Mouse (Mus musculus) monocyte, adult 5-6 weeks (primary cell): ENCODE measurements around the gene Ppil1. TPM values are rescaled to one million over a fixed set of nuclear protein-coding genes. Genes with fewer than 3 reads are reported as not detected.
"Not testable (repeated sequence)": the region's sequence is repeated elsewhere in the genome, so short reads cannot be mapped to it uniquely, and the experiment has no call there.

Experiments used
- ATAC-seq: fragments of 153-309, 156-312 bp; replicated peaks from 2 replicates; pipeline ENCODE4 v1.8.0; 2017; ENCODE audit warnings: mild to moderate bottlenecking; ENCODE audit not compliant: low TSS enrichment, insufficient number of reproducible peaks, severe bottlenecking, poor library complexity, low FRiP score
- total RNA-seq: library from RNA; stranded (forward); fragments of 200-1000, 200-491, 200-594 nt; gene quantifications from 3 replicates; pipeline ENCODE4 v1.2.3, GENCODE M21; 2017

Gene Ppil1
- total RNA-seq, 1 experiment from 2014 or later = 12.7 TPM

GRCm38 (mm10) chr17:29291793-29292192 lies 27.8 kb upstream of the Ppil1 start:
- ATAC-seq = no peak

GRCm38 (mm10) chr17:29282216-29282952 lies 18.4 kb upstream of the Ppil1 start:
- ATAC-seq = no peak

GRCm38 (mm10) chr17:29281541-29281940 lies 17.6 kb upstream of the Ppil1 start:
- no peak for ATAC-seq

DNA sequence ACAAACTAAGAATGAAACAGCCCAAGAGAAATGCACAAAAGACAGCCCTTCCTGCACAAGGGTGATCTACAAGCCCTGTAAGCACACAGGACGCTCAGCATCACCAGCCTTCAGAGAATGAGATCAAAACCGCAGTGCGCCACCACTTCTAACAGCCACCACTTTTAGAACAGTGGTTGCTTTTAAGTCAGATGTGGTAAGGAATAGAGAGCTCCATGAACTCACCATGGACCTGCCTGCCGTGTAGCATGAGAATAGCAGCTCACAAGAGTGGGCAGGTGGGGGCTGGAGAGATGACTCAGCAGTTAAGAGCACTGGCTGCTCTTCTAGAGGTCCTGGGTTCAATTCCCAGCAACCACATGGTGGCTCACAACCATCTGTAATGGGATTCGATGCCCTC lies 16.4 kb upstream of the Ppil1 start:
- no peak for ATAC-seq

- no peak for ATAC-seq
Measured at GRCm38 (mm10) chr17:29273889-29274288, 9.9 kb upstream of the Ppil1 start.

GRCm38 (mm10) chr17:29273156-29273555 lies 9.2 kb upstream of the Ppil1 start:
- no peak for ATAC-seq

GRCm38 (mm10) chr17:29270148-29270698 lies 6.2 kb upstream of the Ppil1 start:
- ATAC-seq = no peak

- no peak for ATAC-seq
Measured at GRCm38 (mm10) chr17:29269349-29269706, 5.3 kb upstream of the Ppil1 start.

DNA sequence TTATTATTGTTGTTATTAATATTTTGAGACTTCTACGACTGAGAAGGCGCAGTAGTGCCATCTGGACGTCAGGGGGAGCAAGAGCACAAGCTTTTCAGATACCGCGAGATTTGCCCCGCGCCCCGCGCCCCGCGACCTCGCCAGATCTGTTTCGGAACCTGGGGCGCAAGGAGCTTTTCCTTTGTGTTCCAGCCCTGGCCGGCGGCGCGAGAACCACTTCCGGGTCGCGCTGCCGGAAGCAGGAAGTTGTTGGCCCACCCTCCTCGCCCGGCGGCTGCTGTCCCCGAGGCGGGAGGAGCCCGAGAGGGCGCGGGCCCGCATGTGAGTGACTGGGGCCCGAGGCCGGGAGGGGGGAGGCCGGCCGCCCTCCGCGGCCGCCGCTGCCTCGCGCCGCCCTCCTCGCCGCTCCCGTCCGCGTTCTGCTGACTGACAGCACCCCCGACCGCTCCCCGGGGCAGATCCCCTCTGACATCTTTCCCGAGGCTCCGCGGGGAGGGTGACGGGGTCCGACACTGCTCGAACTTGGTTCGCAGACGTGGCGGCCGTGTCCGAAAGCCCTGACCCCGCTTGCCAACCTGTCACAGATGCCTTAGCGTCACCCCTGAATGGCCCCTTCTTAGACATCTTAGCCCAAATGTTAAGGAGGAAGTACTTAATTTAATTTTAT lies 4.8 kb upstream of the Ppil1 start, which contains the start of gene BC004004:
Gene BC004004 (plus strand): TSS at position 107 of the 667 bp plus-strand sequence.
- ATAC-seq = peak; percentile 90

- ATAC-seq = no peak
Measured at GRCm38 (mm10) chr17:29267931-29268681, 4.1 kb upstream of the Ppil1 start.

DNA sequence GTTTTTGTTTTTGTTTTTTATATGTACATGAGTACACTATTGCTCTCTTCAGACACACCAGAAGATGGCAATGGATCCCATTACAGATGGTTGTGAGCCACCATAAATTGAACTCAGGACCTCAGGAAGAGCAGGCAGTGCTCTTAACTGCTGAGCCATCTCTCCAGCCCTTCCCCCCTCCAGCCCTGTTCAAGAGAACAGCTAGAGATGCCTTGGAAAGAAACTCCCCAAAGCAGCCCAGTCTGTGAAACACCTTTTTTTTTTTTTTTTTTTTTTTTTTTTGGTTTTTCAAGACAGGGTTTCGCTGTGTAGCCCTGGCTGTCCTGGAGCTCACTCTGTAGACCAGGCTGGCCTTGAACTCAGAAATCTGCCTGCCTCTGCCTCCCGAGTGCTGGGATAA lies 3.1 kb upstream of the Ppil1 start:
- ATAC-seq = not testable (repeated sequence)

GRCm38 (mm10) chr17:29264760-29265159 lies 774 bp upstream of the Ppil1 start:
- ATAC-seq = no peak

- ATAC-seq = no peak
Measured at GRCm38 (mm10) chr17:29263417-29263816, 569 bp downstream of the Ppil1 start.

- ATAC-seq = no peak
Measured at GRCm38 (mm10) chr17:29262259-29262649, 1.7 kb downstream of the Ppil1 start.

- ATAC-seq = no peak
Measured at GRCm38 (mm10) chr17:29261603-29262258, 2.3 kb downstream of the Ppil1 start.

- ATAC-seq = no peak
Measured at GRCm38 (mm10) chr17:29260501-29260900, 3.5 kb downstream of the Ppil1 start.

DNA sequence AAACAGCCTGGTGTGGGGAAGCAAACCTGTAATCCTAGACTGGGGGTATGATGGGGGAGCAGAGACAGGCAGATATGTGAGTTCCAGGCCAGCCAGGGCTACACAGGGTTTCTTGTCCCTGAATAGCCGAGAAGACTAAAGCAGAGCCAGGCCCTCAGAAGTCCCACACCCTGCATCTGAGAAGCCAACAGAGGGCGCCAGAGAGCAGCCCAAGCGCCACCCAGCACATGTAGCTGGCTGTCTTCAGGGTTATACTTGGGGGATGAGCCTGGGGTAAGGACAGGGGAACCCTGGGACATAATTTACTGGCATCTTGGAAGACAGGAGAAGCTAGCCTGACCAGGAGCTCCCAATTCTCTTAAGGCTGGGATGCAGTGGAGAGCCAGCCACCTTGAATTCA lies 4.5 kb downstream of the Ppil1 start:
- peak; percentile 67 for ATAC-seq

GRCm38 (mm10) chr17:29258921-29259320 lies 5.1 kb downstream of the Ppil1 start:
- ATAC-seq = no peak

GRCm38 (mm10) chr17:29258025-29258558 lies 5.9 kb downstream of the Ppil1 start:
- no peak for ATAC-seq
